17 mouse cellular contexts compared by ENCODE assay signal in genomic region chr19:43874351-43874750, GRCm38 (mm10).
"Had no signal": no experiment of that assay in that cellular context is flagged by ENCODE, and none has a peak within 500 bp of the region (broad histone marks: within the 10 kb centered on the region; RNA-seq: fewer than 3 reads in every experiment).

No protein-coding gene starts in this region.

- ATAC-seq: midbrain, embryonic 16.5 days had no signal

- H3K27ac ChIP-seq: midbrain, embryonic 10.5 days; midbrain, embryonic 12.5 days; neural tube, embryonic 13.5 days; neural tube, embryonic 15.5 days had no signal

- DNase-seq: lung, adult 18-20 months; lung, embryonic 14.5 days; lung, postnatal 4 days; midbrain, embryonic 14.5 days; retina, postnatal 1 day; right cerebral cortex, adult 18-20 months; right cerebral cortex, postnatal 25 days; right cerebral cortex, postnatal 4 days; thymus, adult 18-20 months; thymus, postnatal 14 days; thymus, postnatal 36 days had no signal

- H3K4me2 ChIP-seq: lung, embryonic 14.5 days; midbrain, embryonic 12.5 days; neural tube, embryonic 13.5 days; neural tube, embryonic 15.5 days had no signal

- H3K9me3 ChIP-seq: midbrain, embryonic 10.5 days; midbrain, embryonic 12.5 days; neural tube, embryonic 13.5 days; neural tube, embryonic 15.5 days had no signal

- H3K27me3 ChIP-seq: midbrain, embryonic 12.5 days; neural tube, embryonic 13.5 days; neural tube, embryonic 15.5 days had no signal

- H3K9ac ChIP-seq: lung, embryonic 14.5 days; midbrain, embryonic 12.5 days; neural tube, embryonic 13.5 days; neural tube, embryonic 15.5 days had no signal

- H3K4me3 ChIP-seq: midbrain, embryonic 10.5 days; midbrain, embryonic 12.5 days; myocyte; neural tube, embryonic 13.5 days; neural tube, embryonic 15.5 days had no signal
